Mouse (Mus musculus) stomach, postnatal 0 days (tissue): ENCODE results near the gene Fuca1.

Experiments
- CTCF ChIP-seq: IDR thresholded peaks from 2 replicates; pipeline ENCODE4 v1.5.1; 2016; ENCODE audit warnings: antibody characterized with exemption, low read depth, mild to moderate bottlenecking, moderate library complexity
- EP300 ChIP-seq: optimal IDR thresholded peaks from 2 replicates; pipeline ENCODE3; 2016; ENCODE audit warnings: antibody characterized with exemption

DNA sequence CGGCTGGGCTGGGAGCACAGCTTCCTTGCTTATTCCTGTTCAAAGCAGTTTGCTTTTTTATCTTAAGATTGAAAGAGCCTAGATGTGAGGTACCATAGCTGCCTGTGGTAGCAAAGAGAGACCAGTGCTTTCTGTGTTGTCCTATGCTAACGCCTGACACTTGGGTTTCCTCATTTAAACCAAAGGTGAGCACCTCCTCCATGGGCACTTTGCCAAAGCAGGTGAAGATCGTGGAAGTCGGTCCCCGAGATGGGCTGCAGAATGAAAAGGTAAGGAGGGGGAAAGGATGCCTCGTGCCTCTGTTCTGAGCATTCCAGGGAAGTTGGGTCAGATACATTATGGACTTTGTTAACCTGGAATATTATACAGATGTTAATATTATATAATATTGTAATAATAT is 29.8 kb downstream of the Fuca1 start:
- TF ChIP-seq CTCF, result no peak
- TF ChIP-seq EP300, result no peak
